Mouse (Mus musculus): ENCODE data around the gene Megf11.

The Megf11 gene

GRCm38 (mm10) chr9:64520747-64521283 lies 135.4 kb downstream of the Megf11 start:
- DNase-seq (ENCODE audit: low spot score): no peak

GRCm38 (mm10) chr9:64523264-64524045 lies 138.0 kb downstream of the Megf11 start:
- DNase-seq (ENCODE audit: low spot score): no peak

- no peak for DNase-seq (ENCODE audit: low spot score)
Measured at GRCm38 (mm10) chr9:64528061-64528460, 142.6 kb downstream of the Megf11 start.

- no peak for DNase-seq (ENCODE audit: low spot score)
Measured at GRCm38 (mm10) chr9:64528595-64528994, 143.2 kb downstream of the Megf11 start.

- DNase-seq (ENCODE audit: low spot score): no peak
Measured at GRCm38 (mm10) chr9:64531935-64532334, 146.5 kb downstream of the Megf11 start.

- no peak for DNase-seq (ENCODE audit: low spot score)
Measured at GRCm38 (mm10) chr9:64532711-64533242, 147.4 kb downstream of the Megf11 start.

- DNase-seq (ENCODE audit: low spot score): no peak
Measured at GRCm38 (mm10) chr9:64533488-64534119, 148.2 kb downstream of the Megf11 start.

GRCm38 (mm10) chr9:64534313-64534712 lies 148.9 kb downstream of the Megf11 start:
- DNase-seq (ENCODE audit: low spot score): no peak

- DNase-seq (ENCODE audit: low spot score): no peak
Measured at GRCm38 (mm10) chr9:64534856-64535539, 149.6 kb downstream of the Megf11 start.

GRCm38 (mm10) chr9:64537821-64538220 lies 152.4 kb downstream of the Megf11 start:
- DNase-seq (ENCODE audit: low spot score): no peak

GRCm38 (mm10) chr9:64542246-64542645 lies 156.8 kb downstream of the Megf11 start:
- no peak for DNase-seq (ENCODE audit: low spot score)

- DNase-seq (ENCODE audit: low spot score): no peak
Measured at GRCm38 (mm10) chr9:64543125-64543524, 157.7 kb downstream of the Megf11 start.

GRCm38 (mm10) chr9:64546344-64546991 lies 161.0 kb downstream of the Megf11 start:
- DNase-seq (ENCODE audit: low spot score): no peak

GRCm38 (mm10) chr9:64548332-64548731 lies 162.9 kb downstream of the Megf11 start:
- no peak for DNase-seq (ENCODE audit: low spot score)

GRCm38 (mm10) chr9:64551307-64551706 lies 165.9 kb downstream of the Megf11 start:
- no peak for DNase-seq (ENCODE audit: low spot score)

GRCm38 (mm10) chr9:64552046-64552445 lies 166.6 kb downstream of the Megf11 start:
- DNase-seq (ENCODE audit: low spot score): no peak

GRCm38 (mm10) chr9:64553441-64553840 lies 168.0 kb downstream of the Megf11 start:
- DNase-seq (ENCODE audit: low spot score): no peak

GRCm38 (mm10) chr9:64555620-64556019 lies 170.2 kb downstream of the Megf11 start:
- no peak for DNase-seq (ENCODE audit: low spot score)

- DNase-seq (ENCODE audit: low spot score): no peak
Measured at GRCm38 (mm10) chr9:64557110-64557745, 171.8 kb downstream of the Megf11 start.

GRCm38 (mm10) chr9:64557846-64558530 lies 172.6 kb downstream of the Megf11 start:
- no peak for DNase-seq (ENCODE audit: low spot score)

- DNase-seq (ENCODE audit: low spot score): no peak
Measured at GRCm38 (mm10) chr9:64564315-64564767, 178.9 kb downstream of the Megf11 start.

Measured in ovary, adult 18-20 months (tissue).